Mouse (Mus musculus): ENCODE data around the gene Cxcl3. TPM values are rescaled to one million over a fixed set of nuclear protein-coding genes. Genes with fewer than 3 reads are reported as not detected.

Gene Cxcl3
- polyA plus RNA-seq, 1 experiment from 2014 or later, result not detected

DNA sequence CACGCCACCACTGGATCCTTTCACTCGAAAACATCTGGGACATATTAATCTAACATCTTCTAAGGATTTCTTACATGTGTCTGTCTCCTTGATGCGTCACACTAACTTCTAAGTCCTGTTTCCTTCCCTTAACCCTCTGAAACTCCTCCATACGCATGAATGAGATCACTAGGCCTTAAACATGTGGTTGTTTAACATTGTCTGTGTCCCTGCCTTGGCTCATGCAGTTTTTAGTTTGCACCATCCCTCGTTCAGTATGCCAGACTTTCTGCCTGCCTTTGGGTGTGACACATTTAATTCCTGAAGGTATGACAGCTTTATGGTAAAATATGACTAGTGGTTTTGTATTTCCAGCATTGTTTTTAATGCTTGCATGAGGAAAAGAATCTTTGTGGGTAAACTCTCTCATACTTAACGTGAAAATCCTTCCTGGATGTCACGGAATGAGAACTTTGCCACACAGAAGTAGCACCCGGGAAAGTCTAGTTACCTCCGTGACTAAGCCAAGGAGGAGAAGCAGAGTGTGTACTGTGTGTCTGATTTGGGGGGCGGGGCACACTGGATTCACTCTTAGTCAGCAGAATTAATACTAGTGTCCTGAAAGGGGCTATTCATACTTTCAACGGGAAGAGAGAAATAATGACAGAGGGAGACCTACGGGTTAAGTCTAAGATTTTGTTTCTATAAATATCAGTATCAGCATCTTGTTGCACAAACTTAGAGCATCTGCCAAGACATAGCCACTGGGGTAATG lies 21.8 kb upstream of the Cxcl3 start:
- ATAC-seq (no peak), DNase-seq (ENCODE audit: low spot score) (no peak)
- Histone ChIP-seq H3K9ac (ENCODE audit: low read length) (no peak overlapping the region), H3K4me2 (ENCODE audit: low read length) (no peak overlapping the region), H3K9me3 (replicated peaks; ENCODE audit: control insufficient read depth, low read length) (no peaks in the 10 kb centered on the region), H3K27ac (ENCODE audit: low read depth, low read length) (no peak overlapping the region), H3K27me3 (replicated peaks; ENCODE audit: control insufficient read depth, insufficient read depth, low read length) (peaks cover 8% of the 10 kb centered on the region; the same call in 1 of the 2 replicates), H3K4me3 (ENCODE audit: low read depth, low read length) (no peak overlapping the region), H3K36me3 (ENCODE audit: control insufficient read depth, insufficient read depth, low read length) (no peaks in the 10 kb centered on the region), H3K4me1 (ENCODE audit: control insufficient read depth, insufficient read depth, low read length) (peaks cover under 1% of the 10 kb centered on the region; the same call in 1 of the 2 replicates)
- 83% methylated on average over 12 of the region's 12 CpGs for WGBS

DNA sequence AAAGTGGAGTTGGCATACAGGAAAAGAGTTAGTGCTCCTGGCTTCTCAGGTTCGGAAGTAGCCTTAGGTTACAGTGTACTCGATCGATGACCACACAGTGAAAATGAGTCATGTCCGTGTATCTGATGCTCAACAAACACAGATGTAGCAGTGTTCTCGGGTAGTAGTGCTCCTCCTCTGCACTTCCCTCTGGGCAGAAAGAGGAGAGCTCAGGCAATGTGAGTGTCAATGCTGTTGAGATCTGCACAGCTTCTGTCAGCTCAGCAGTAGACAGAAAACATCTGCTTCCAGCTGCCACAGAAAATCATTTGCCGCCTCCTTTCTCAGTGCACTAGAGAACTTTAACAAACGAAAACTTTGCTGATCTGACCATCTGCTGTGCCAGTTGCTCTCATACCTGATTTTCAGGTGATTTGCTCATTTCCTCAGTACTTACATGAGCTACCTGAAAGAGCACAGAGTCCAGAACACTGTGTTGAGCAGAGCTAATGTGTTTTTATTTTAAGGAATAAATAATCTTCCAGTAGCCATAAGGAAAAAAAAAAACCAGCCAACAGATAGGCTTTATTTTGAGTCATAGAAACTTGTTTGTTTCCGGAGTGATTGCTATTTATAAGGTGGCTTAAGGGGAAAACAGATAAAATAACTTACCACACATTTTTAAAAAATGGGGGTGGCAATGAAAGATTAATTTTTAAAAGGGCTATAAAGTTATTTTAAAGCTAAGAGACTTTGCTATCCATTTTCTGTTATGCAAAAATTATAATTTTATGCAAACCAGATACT lies 19.9 kb upstream of the Cxcl3 start:
- Histone ChIP-seq H3K9ac (ENCODE audit: low read length) (no peak overlapping the region), H3K9me3 (replicated peaks; ENCODE audit: control insufficient read depth, low read length) (no peaks in the 10 kb centered on the region), H3K36me3 (ENCODE audit: control insufficient read depth, insufficient read depth, low read length) (no peaks in the 10 kb centered on the region), H3K4me1 (ENCODE audit: control insufficient read depth, insufficient read depth, low read length) (no peaks in the 10 kb centered on the region), H3K4me2 (ENCODE audit: low read length) (no peak overlapping the region), H3K27ac (ENCODE audit: low read depth, low read length) (no peak overlapping the region), H3K4me3 (ENCODE audit: low read depth, low read length) (no peak overlapping the region), H3K27me3 (replicated peaks; ENCODE audit: control insufficient read depth, insufficient read depth, low read length) (no peaks in the 10 kb centered on the region)
- WGBS, result 84% methylated on average over 8 of the region's 8 CpGs
- no peak for DNase-seq (ENCODE audit: low spot score)
- ATAC-seq, result no peak

DNA sequence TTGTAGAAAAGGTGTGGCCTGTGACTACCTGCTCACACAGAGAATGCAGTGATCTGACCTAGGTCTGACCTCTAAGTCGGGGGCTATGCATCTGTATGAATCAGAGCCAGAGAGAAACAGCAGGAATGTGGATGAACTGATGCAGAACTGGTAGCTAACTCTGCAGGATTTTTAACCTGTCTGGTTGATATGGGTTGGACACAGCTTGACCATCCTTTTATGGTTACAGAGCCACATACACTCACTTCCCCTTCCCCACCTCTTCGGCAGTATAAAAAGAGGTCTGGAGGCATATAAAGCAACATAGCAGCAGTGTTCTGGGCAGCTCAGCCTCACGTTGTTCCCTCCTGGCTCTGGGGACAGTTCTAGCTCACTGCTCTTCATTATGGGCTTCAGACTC lies 17.7 kb upstream of the Cxcl3 start, which contains the start of gene Ppbp:
Gene Ppbp (plus strand): TSS at position 301 of the 400 bp plus-strand sequence.
- ATAC-seq (no peak), DNase-seq (ENCODE audit: low spot score) (no peak)
- no peak within 1 kb of the TSS for H3K27ac ChIP-seq (ENCODE audit: low read depth, low read length)
- H3K36me3 ChIP-seq (ENCODE audit: control insufficient read depth, insufficient read depth, low read length), result no peaks in the 10 kb centered on the region
- no peaks in the 10 kb centered on the region for H3K9me3 ChIP-seq (replicated peaks; ENCODE audit: control insufficient read depth, low read length)
- H3K4me1 ChIP-seq (ENCODE audit: control insufficient read depth, insufficient read depth, low read length), result no peaks in the 10 kb centered on the region
- 73% methylated on average over 3 of the region's 3 CpGs for WGBS
- no peaks in the 10 kb centered on the region for H3K27me3 ChIP-seq (replicated peaks; ENCODE audit: control insufficient read depth, insufficient read depth, low read length)
- no peak within 1 kb of the TSS for H3K4me3 ChIP-seq (ENCODE audit: low read depth, low read length)
- H3K9ac ChIP-seq (ENCODE audit: low read length), result no peak within 1 kb of the TSS
- no peak within 1 kb of the TSS for H3K4me2 ChIP-seq (ENCODE audit: low read length)

DNA sequence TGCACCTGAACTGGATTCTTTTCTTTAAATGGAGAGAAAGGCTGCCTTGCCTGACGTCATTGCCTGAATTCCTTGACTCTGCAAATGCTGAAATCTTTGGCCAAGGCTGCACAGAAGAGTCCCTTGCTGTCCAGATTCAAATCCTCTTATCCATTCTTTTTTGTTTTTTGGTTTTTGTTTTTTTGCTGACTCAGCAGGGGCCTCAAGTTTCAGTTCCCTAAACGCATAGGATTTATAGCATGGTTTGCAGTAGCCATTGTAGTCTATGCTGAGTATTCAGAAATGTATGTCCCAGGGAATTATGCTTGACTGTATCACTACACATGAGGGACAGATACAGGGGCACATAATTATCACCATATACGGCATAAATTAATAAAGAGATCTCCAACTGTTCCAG lies 14.5 kb upstream of the Cxcl3 start:
- Histone ChIP-seq H3K9ac (ENCODE audit: low read length) (no peak overlapping the region), H3K27ac (ENCODE audit: low read depth, low read length) (no peak overlapping the region), H3K4me1 (ENCODE audit: control insufficient read depth, insufficient read depth, low read length) (no peaks in the 10 kb centered on the region), H3K27me3 (replicated peaks; ENCODE audit: control insufficient read depth, insufficient read depth, low read length) (no peaks in the 10 kb centered on the region), H3K9me3 (replicated peaks; ENCODE audit: control insufficient read depth, low read length) (no peaks in the 10 kb centered on the region), H3K36me3 (ENCODE audit: control insufficient read depth, insufficient read depth, low read length) (no peaks in the 10 kb centered on the region), H3K4me2 (ENCODE audit: low read length) (no peak overlapping the region), H3K4me3 (ENCODE audit: low read depth, low read length) (no peak overlapping the region)
- 64% methylated on average over 3 of the region's 3 CpGs for WGBS
- ATAC-seq (no peak), DNase-seq (ENCODE audit: low spot score) (no peak)

DNA sequence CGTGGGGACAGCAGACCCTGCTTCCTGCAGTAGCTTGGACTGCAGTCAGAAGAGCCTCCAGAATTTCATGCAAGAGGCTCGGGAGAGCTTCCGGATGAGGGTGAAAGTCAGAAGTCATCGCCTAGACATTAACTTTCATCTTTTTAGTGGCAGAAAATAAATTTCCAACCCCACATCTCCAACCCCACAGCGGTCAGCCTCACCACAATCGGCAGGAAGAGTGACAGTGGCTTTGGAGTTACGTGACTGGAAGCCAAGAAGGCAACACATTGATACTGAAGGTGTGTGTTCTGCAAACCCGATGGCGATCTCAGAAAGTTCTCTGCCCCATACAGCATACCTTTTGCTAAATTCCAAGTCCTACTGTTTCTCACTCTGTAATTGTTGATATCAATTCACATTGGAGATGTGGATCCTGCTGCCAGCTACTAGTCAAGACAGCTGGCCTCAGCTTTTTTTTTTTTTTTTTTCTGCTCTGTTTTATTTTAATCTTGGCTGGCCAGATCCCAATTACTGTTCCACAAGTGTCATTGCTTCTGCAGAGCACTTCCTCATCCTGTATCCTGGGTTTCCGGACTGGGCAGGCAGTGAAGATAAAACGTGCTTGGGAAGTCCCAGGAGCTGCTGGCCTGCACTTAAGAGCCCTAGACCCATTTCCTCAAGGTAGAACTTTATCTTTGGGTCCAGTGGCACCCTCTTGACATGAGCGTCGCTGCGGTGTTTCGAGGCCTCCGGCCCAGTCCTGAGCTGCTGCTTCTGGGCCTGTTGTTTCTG lies 13.8 kb upstream of the Cxcl3 start, which contains the start of gene Pf4:
Gene Pf4 (plus strand): TSS at position 556 of the 774 bp plus-strand sequence.
- H3K4me3 ChIP-seq (ENCODE audit: low read depth, low read length), result no peak within 1 kb of the TSS
- H3K9ac ChIP-seq (ENCODE audit: low read length), result no peak within 1 kb of the TSS
- no peaks in the 10 kb centered on the region for H3K36me3 ChIP-seq (ENCODE audit: control insufficient read depth, insufficient read depth, low read length)
- H3K27ac ChIP-seq (ENCODE audit: low read depth, low read length), result no peak within 1 kb of the TSS
- H3K27me3 ChIP-seq (replicated peaks; ENCODE audit: control insufficient read depth, insufficient read depth, low read length), result no peaks in the 10 kb centered on the region
- no peak for DNase-seq (ENCODE audit: low spot score)
- ATAC-seq, result no peak
- no peaks in the 10 kb centered on the region for H3K9me3 ChIP-seq (replicated peaks; ENCODE audit: control insufficient read depth, low read length)
- H3K4me2 ChIP-seq (ENCODE audit: low read length), result no peak within 1 kb of the TSS
- 90% methylated on average over 16 of the region's 16 CpGs for WGBS
- H3K4me1 ChIP-seq (ENCODE audit: control insufficient read depth, insufficient read depth, low read length), result no peaks in the 10 kb centered on the region

DNA sequence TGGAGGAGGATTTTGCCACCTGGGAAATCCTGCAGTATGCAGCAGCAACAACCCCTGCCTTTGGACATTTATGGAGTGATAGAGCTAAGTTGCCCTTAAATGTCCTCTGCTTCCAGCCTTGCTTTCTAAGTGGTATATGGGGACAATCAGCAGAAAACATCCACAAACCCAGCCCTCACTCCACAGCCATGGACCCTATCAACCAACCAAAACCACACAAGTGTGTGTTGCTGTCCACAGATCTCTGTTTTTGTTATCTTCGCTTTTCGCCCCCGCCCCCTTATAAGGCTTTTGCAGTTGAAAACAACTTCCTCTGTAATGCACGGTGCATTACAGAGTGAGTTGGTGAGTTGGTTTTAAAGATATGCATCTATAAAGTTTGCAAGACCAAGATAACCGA lies 10.3 kb upstream of the Cxcl3 start:
- DNase-seq (ENCODE audit: low spot score) (no peak), ATAC-seq (no peak)
- Histone ChIP-seq H3K36me3 (ENCODE audit: control insufficient read depth, insufficient read depth, low read length) (no peaks in the 10 kb centered on the region), H3K4me3 (ENCODE audit: low read depth, low read length) (no peak overlapping the region), H3K27me3 (replicated peaks; ENCODE audit: control insufficient read depth, insufficient read depth, low read length) (no peaks in the 10 kb centered on the region), H3K9me3 (replicated peaks; ENCODE audit: control insufficient read depth, low read length) (no peaks in the 10 kb centered on the region), H3K9ac (ENCODE audit: low read length) (no peak overlapping the region), H3K27ac (ENCODE audit: low read depth, low read length) (no peak overlapping the region), H3K4me2 (ENCODE audit: low read length) (no peak overlapping the region), H3K4me1 (ENCODE audit: control insufficient read depth, insufficient read depth, low read length) (no peaks in the 10 kb centered on the region)
- 96% methylated on average over 5 of the region's 5 CpGs for WGBS

DNA sequence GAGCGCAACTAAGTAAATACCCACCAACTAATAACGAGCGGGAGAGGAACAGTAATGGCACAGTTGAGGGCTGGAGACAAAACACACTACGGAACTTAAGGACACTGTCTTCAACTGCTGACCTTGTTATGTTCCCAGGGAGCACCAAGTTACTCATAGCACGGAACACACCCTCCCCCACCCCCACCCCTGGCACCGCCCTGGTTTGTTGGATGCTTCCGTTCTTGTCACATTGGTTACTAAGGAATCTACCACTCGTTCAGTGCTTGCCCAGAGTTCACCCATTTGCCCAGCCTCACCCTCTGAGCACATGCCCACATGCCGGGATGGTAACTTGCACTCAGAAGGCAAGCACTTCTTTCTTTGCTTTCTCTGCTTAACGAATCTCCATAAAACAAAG lies 8.3 kb upstream of the Cxcl3 start:
- Histone ChIP-seq H3K27ac (ENCODE audit: low read depth, low read length) (no peak overlapping the region), H3K9me3 (replicated peaks; ENCODE audit: control insufficient read depth, low read length) (no peaks in the 10 kb centered on the region), H3K27me3 (replicated peaks; ENCODE audit: control insufficient read depth, insufficient read depth, low read length) (no peaks in the 10 kb centered on the region), H3K4me1 (ENCODE audit: control insufficient read depth, insufficient read depth, low read length) (no peaks in the 10 kb centered on the region), H3K4me3 (ENCODE audit: low read depth, low read length) (no peak overlapping the region), H3K36me3 (ENCODE audit: control insufficient read depth, insufficient read depth, low read length) (no peaks in the 10 kb centered on the region), H3K9ac (ENCODE audit: low read length) (no peak overlapping the region), H3K4me2 (ENCODE audit: low read length) (no peak overlapping the region)
- WGBS, result 59% methylated on average over 10 of the region's 10 CpGs
- DNase-seq (ENCODE audit: low spot score) (no peak), ATAC-seq (no peak)

DNA sequence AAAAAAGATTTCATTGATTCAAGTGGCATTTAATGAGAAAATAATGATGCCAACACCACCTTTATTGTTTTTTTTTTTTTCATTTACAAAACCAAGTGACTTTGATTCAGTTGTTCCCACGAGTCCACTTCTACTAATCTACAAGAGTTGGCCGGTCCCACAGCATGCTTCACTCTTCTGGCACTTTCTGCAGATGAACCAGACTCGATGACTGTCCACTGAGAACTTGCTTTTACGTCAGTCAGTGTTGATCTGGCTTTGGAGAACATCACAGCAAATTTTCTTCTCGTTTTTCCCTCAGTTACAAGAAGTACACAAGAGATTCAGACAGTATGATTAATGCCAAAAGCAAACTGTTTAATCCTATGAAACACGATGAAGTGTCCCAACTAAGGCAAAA lies 7.0 kb upstream of the Cxcl3 start:
- Histone ChIP-seq H3K36me3 (ENCODE audit: control insufficient read depth, insufficient read depth, low read length) (no peaks in the 10 kb centered on the region), H3K9ac (ENCODE audit: low read length) (no peak overlapping the region), H3K9me3 (replicated peaks; ENCODE audit: control insufficient read depth, low read length) (no peaks in the 10 kb centered on the region), H3K4me2 (ENCODE audit: low read length) (no peak overlapping the region), H3K4me1 (ENCODE audit: control insufficient read depth, insufficient read depth, low read length) (no peaks in the 10 kb centered on the region), H3K27ac (ENCODE audit: low read depth, low read length) (no peak overlapping the region), H3K4me3 (ENCODE audit: low read depth, low read length) (no peak overlapping the region), H3K27me3 (replicated peaks; ENCODE audit: control insufficient read depth, insufficient read depth, low read length) (no peaks in the 10 kb centered on the region)
- no peak for DNase-seq (ENCODE audit: low spot score)
- no peak for ATAC-seq
- 85% methylated on average over 6 of the region's 6 CpGs for WGBS

All from forebrain, embryonic 14.5 days (tissue).